Mouse (Mus musculus) limb, embryonic 14.5 days (tissue): ENCODE data around the gene Klhl36. TPM values are rescaled to one million over a fixed set of nuclear protein-coding genes. Genes with fewer than 3 reads are reported as not detected.
"Not testable (repeated sequence)": the region's sequence is repeated elsewhere in the genome, so short reads cannot be mapped to it uniquely, and the experiment has no call there.

Source experiments
- ATAC-seq: fragments of 200-750 bp; cut with Nextera tagmentation; 2 replicates; pipeline ENCODE4 v1.8.0; 2017; ENCODE audit warnings: low read depth, moderate number of reproducible peaks, moderate TSS enrichment; ENCODE audit not compliant: low FRiP score
- DNase-seq: peaks from one replicate; pipeline ENCODE4 v3.0.0-alpha.2; 2015; ENCODE audit warnings: low spot score
- H3K27ac ChIP-seq: fragments of 300-500 bp; sonication (generic); replicated peaks from 2 replicates; pipeline ENCODE4 v1.5.1; 2014; ENCODE audit warnings: low read depth, mild to moderate bottlenecking, low read length, moderate library complexity, mixed read lengths
- H3K27me3 ChIP-seq: fragments of 300-500 bp; sonication (generic); 2 replicates; pipeline ENCODE4 v1.6.1; 2014; ENCODE audit warnings: low read length, mixed read lengths; ENCODE audit not compliant: control insufficient read depth, insufficient read depth
- H3K36me3 ChIP-seq: fragments of 300-500 bp; sonication (generic); 2 replicates; pipeline ENCODE4 v1.6.1; 2014; ENCODE audit warnings: mild to moderate bottlenecking, low read length, moderate library complexity, mixed read lengths; ENCODE audit not compliant: control insufficient read depth, insufficient read depth
- H3K4me1 ChIP-seq: fragments of 300-500 bp; sonication (generic); 2 replicates; pipeline ENCODE4 v1.6.1; 2014; ENCODE audit warnings: antibody characterized with exemption, low read length, mixed read lengths; ENCODE audit not compliant: control insufficient read depth, insufficient read depth
- H3K4me2 ChIP-seq: fragments of 300-500 bp; sonication (generic); replicated peaks from 2 replicates; pipeline ENCODE4 v1.6.1; 2014; ENCODE audit warnings: low read depth, mild to moderate bottlenecking, low read length, moderate library complexity; ENCODE audit not compliant: severe bottlenecking
- H3K4me3 ChIP-seq: fragments of 300-500 bp; sonication (generic); replicated peaks from 2 replicates; pipeline ENCODE4 v1.5.1; 2014; ENCODE audit warnings: low read length
- H3K9ac ChIP-seq: fragments of 300-500 bp; sonication (generic); 2 replicates; pipeline ENCODE4 v1.6.1; 2014; ENCODE audit warnings: mild to moderate bottlenecking, low read depth, low read length, moderate library complexity; ENCODE audit not compliant: severe bottlenecking
- H3K9me3 ChIP-seq: fragments of 300-500 bp; sonication (generic); 2 replicates; pipeline ENCODE4 v1.6.1; 2016; ENCODE audit warnings: low read length; ENCODE audit not compliant: control insufficient read depth
- POLR2A ChIP-seq: fragments of 200-500 bp; IDR thresholded peaks from 2 replicates; pipeline ENCODE4 v1.8.0; 2012; ENCODE audit warnings: inconsistent platforms, mild to moderate bottlenecking, moderate library complexity, borderline replicate concordance; ENCODE audit not compliant: insufficient read depth, insufficient read length; ENCODE audit errors: extremely low read depth
- WGBS: fragments of 180-500 bp; shearing (Covaris S2); extraction: QIAGEN DNeasy Blood & Tissue Kit; methylation state at CpG from one replicate; pipeline ENCODE4 v1.1.7; 2014; 5-methylcytosine and 5-hydroxymethylcytosine counted together
- polyA plus RNA-seq, 2 experiments: library from polyadenylated mRNA; depleted of rRNA in 1 of 2; stranded (reverse) in 1 of 2; unstranded in 1 of 2; fragments of >200 nt; fragmentation: Nextera tagmentation in 1 of 2; extraction: Ambion mirVana in 1 of 2; gene quantifications; 2 replicates each; pipeline versions ENCODE4 v1.2.1 to v1.2.3; 2012 to 2014

Gene Klhl36
- polyA plus RNA-seq, 2 experiments, result 9.1 to 12.1 TPM

GRCm38 (mm10) chr8:119844577-119844976 is 17.5 kb upstream of the Klhl36 start:
- Histone ChIP-seq H3K27me3 (no peaks in the 10 kb centered on the region), H3K36me3 (no peaks in the 10 kb centered on the region), H3K4me2 (no peak overlapping the region), H3K27ac (no peak overlapping the region), H3K9ac (no peak overlapping the region), H3K4me1 (peaks cover 8% of the 10 kb centered on the region), H3K4me3 (no peak overlapping the region), H3K9me3 (no peaks in the 10 kb centered on the region)
- no peak for ATAC-seq
- no peak for TF ChIP-seq POLR2A
- no peak for DNase-seq
- WGBS, result 43% methylated on average over 8 of the region's 8 CpGs

- not testable (repeated sequence) for H3K4me3 ChIP-seq, DNase-seq, H3K9ac ChIP-seq, H3K36me3 ChIP-seq, ATAC-seq, H3K4me1 ChIP-seq, H3K9me3 ChIP-seq, H3K27ac ChIP-seq, H3K4me2 ChIP-seq, H3K27me3 ChIP-seq
- WGBS, result 81% methylated on average over 7 of the region's 7 CpGs
Observed at GRCm38 (mm10) chr8:119845741-119846140, 16.3 kb upstream of the Klhl36 start.

- no peak for DNase-seq
- Histone ChIP-seq H3K36me3 (no peaks in the 10 kb centered on the region), H3K4me2 (no peak overlapping the region), H3K9me3 (no peaks in the 10 kb centered on the region), H3K9ac (no peak overlapping the region), H3K27me3 (no peaks in the 10 kb centered on the region), H3K4me1 (no peaks in the 10 kb centered on the region), H3K27ac (no peak overlapping the region), H3K4me3 (no peak overlapping the region)
- 79% methylated on average over 16 of the region's 16 CpGs for WGBS
- TF ChIP-seq POLR2A, result no peak
- ATAC-seq, result no peak
Observed at GRCm38 (mm10) chr8:119847232-119847922, 14.7 kb upstream of the Klhl36 start.

GRCm38 (mm10) chr8:119853521-119853920 is 8.5 kb upstream of the Klhl36 start:
- ATAC-seq (no peak), DNase-seq (no peak)
- no peak overlapping the region for H3K9ac ChIP-seq
- 73% methylated on average over 8 of the region's 8 CpGs for WGBS
- no peak overlapping the region for H3K27ac ChIP-seq
- no peaks in the 10 kb centered on the region for H3K36me3 ChIP-seq
- no peaks in the 10 kb centered on the region for H3K27me3 ChIP-seq
- H3K4me1 ChIP-seq, result no peaks in the 10 kb centered on the region
- H3K9me3 ChIP-seq, result no peaks in the 10 kb centered on the region
- TF ChIP-seq POLR2A, result no peak
- H3K4me3 ChIP-seq, result no peak overlapping the region
- no peak overlapping the region for H3K4me2 ChIP-seq

GRCm38 (mm10) chr8:119854035-119854434 is 8.0 kb upstream of the Klhl36 start:
- Histone ChIP-seq H3K36me3 (no peaks in the 10 kb centered on the region), H3K4me1 (no peaks in the 10 kb centered on the region), H3K4me3 (no peak overlapping the region), H3K9ac (no peak overlapping the region), H3K27ac (no peak overlapping the region), H3K27me3 (no peaks in the 10 kb centered on the region), H3K9me3 (no peaks in the 10 kb centered on the region), H3K4me2 (no peak overlapping the region)
- DNase-seq (no peak), ATAC-seq (no peak)
- 54% methylated on average over 5 of the region's 5 CpGs for WGBS
- no peak for TF ChIP-seq POLR2A
